Mouse (Mus musculus) cerebellum, adult 2 months (tissue): ENCODE measurements around the gene Kalrn.

ENCODE experiments used
- CTCF ChIP-seq: fragments of 200-500 bp; IDR thresholded peaks from 2 replicates; pipeline ENCODE4 v1.5.1; 2011; ENCODE audit warnings: low read depth, mild to moderate bottlenecking, control low read depth, low read length, moderate library complexity, borderline replicate concordance; ENCODE audit not compliant: insufficient read depth
- POLR2A ChIP-seq: fragments of 200-500 bp; IDR thresholded peaks from 2 replicates; pipeline ENCODE4 v1.6.1; 2011; ENCODE audit warnings: low read length, control low read depth, borderline replicate concordance; ENCODE audit not compliant: insufficient read depth

DNA sequence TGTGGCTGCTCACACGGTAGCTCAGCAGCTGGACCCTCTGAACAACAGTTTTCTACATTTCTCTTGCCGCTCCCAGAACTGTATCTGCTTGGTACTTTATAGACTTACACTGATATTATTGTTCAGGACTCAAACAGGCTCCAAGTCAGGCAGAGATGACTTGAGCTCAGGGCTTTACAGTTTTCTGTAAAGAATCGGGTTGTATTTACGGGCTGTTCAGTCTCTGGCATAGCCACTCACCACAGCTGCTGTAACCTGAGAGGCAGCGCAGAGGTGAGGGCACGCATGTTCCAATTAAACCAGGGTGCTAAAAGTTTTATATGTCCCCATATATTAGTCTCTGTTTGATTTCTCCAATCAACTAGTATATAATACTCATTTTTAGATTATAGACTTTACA lies 373.8 kb downstream of the Kalrn start:
- no peak for TF ChIP-seq POLR2A
- no peak for TF ChIP-seq CTCF
